Mouse (Mus musculus) kidney, adult 18-20 months (tissue): ENCODE measurements around the gene Ccnd1.
"Not testable (repeated sequence)": the region's sequence is repeated elsewhere in the genome, so short reads cannot be mapped to it uniquely, and the experiment has no call there.

Experiments
- DNase-seq: peaks from one replicate; pipeline ENCODE4 v3.0.0; 2021

Gene Ccnd1

GRCm38 (mm10) chr7:144906708-144907397 is 32.9 kb downstream of the Ccnd1 start:
- DNase-seq: peak; percentile 58

DNA sequence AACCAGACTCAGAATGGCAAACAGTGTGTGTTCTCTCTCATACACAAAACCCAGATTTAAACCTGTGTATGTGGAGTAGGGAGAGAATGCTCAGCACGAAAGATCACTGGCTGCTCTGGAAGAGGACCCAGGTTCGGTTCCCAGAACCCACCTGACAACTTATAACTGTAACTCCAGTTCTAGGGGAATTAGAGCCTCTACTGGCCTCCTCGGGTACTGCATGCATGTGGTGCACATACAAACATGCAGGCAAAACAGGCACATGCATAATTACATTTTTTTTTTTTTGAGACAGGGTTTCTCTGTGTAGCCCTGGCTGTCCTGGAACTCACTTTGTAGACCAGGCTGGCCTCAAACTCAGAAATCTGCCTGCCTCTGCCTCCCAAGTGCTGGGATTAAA is 34.2 kb downstream of the Ccnd1 start:
- not testable (repeated sequence) for DNase-seq

DNA sequence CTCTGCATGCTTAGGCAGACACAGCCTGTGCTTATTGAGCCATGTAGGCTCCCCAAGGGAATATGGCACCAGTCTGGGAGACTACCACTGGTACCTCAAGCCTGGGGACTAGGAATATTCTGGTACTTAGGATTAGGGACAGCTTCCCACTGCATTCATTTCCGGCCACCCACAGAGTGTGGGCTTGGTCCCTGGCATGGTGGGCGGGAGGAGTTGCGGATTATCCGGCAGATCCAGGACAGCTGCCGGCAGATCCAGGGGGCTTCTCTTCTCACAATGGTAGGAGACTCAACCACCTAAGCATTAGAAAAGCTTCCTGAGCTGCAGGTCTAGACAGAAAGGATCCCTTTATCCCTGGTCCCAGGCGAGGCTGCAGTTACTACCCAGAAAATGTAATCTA is 41.2 kb downstream of the Ccnd1 start:
- DNase-seq: no peak

DNA sequence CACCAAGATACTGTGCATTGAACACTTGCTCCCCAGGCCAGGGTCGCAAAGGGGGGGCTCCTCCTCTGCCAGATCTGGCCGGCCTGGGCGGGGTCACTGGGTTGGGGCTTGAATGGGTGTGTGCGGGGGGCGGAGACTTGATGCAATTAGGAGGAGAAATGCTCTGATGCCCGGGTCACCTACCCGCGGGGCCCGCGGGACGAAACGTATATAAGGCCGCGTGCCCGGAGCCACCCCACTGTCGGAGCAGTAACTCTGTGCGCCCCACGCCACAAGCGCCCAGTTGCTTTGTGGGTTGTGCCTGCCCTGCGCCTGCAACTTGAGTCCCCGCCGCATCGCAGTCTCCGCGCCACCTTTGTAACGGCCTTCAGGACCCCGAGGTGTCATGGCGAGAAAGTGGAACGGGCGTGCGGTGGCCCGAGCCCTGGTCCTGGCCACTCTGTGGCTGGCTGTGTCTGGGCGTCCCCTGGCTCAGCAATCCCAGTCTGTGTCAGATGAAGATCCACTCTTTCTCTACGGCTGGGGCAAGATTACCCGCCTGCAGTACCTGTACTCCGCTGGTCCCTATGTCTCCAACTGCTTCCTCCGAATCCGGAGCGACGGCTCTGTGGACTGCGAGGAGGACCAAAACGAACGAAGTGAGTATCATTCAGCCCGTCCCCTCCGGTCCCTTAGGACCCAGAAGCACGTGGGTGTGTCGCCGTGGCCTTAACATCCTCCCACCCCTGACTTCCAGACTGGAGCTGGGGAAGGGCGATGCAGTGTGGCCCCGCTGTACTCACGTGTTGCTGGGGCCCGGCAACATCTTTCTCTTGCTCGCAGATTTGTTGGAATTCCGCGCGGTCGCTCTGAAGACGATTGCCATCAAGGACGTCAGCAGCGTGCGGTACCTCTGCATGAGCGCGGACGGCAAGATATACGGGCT is 43.2 kb downstream of the Ccnd1 start, which contains the start of gene Fgf15:
Fgf15 (plus strand) TSS at position 238 of the 925 bp plus-strand sequence.
- peak; percentile 8 for DNase-seq

DNA sequence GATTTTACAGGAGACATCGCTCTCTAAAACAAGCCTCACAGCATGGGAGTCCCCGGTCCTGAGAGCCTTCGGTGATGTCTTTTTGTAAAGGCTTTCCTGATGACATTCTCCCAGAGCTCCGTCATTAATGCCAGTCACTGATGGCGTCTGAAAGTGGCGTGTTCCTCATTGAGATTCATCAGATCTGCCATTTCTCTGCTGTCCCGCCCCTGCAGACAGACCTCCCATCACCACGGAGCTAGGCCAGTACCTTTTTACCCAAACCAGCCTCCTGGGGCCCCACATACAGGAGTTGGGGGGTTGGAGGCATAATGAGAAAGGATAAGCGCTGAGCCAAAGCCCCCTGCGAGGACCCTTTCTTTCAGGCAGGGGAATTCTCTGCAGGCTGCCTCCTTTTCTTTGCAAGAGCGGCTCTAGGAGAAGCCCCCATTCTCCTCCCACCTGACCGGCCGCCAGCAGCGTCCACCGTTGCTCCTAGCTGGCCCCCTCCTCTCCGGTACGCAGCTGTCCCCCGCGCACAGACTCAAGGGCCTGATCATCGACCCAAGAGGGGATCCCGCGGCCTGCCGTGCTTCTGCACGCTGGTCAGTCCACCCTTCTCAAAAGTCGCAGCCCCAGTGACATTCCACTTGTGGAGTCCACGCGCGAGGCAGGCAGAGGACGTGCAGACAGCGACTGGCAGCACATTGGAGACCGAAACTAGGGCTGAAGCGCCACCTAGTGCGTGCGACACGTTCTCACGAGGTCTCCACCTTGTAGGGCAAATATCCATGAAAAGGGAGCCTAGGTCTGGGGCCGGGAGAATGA is 44.2 kb downstream of the Ccnd1 start:
- peak; percentile 74 for DNase-seq

DNA sequence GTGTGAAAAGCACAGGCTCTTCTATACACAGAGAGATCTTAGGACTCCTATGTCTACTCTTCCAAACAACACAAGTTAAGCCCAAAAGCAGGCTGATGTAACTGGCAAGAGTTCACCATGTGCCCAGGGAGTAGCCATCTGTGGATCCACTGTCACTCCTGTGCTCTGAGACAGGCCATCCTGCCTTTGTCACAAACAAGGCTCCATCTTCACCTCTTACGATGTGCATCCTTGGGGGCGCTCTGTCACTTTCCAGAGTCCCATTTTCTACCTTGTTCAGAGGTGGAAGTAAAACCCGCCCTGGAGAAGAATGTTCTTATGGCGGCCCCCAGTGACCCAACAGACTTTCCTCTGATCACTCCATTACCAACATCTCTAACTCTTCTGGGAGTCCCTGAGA is 45.0 kb downstream of the Ccnd1 start:
- DNase-seq: no peak

GRCm38 (mm10) chr7:144894191-144894590 is 45.5 kb downstream of the Ccnd1 start:
- DNase-seq: peak; percentile 17

DNA sequence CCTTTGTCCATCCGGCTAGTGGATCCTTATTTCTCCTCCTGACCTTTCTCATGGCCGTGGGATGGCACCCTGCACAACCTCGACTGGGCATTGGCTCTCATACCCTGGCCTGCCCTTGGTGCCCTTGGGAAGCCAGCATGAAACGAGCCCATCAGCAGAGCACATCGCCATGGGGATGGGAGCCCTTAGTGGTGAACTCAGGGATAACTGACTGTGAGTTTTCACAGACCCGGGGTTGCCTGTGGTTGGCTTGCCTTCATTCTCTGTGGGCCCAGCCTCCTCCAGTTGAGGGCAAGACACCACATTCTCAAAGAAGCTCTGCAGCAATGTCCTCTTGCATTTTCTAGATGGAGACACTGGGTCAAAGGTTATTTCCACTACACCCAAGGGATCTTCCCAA is 47.4 kb downstream of the Ccnd1 start:
- DNase-seq: no peak

- no peak for DNase-seq
Measured at GRCm38 (mm10) chr7:144891863-144892262, 47.9 kb downstream of the Ccnd1 start.

DNA sequence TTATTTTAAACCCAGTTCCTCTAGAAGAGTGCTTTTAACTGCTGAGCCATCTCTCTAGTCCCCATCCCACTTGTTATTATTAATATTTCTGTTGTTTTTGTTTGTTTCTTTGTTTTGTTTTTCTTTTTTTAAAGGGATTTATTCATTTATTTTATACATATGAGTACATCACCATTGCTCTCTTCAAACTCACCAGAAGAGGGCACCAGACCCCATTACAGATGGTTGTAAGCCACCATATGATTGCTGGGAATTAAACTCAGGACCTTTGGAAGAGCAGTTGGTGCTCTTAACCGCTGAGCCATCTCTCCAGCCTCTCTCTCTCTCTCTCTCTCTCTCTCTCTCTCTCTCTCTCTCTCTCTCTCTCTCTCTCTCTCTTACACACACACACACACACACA is 49.1 kb downstream of the Ccnd1 start:
- DNase-seq: not testable (repeated sequence)

GRCm38 (mm10) chr7:144888564-144889299 is 51.0 kb downstream of the Ccnd1 start:
- no peak for DNase-seq

- no peak for DNase-seq
Measured at GRCm38 (mm10) chr7:144887672-144888071, 52.1 kb downstream of the Ccnd1 start.

- DNase-seq: no peak
Measured at GRCm38 (mm10) chr7:144883106-144883505, 56.6 kb downstream of the Ccnd1 start.
